Mouse (Mus musculus): ENCODE measurements around the gene Cyld. TPM values are rescaled to one million over a fixed set of nuclear protein-coding genes. Genes with fewer than 3 reads are reported as not detected.

The Cyld gene
- polyA plus RNA-seq, 1 experiment from 2014 or later, result 19.8 TPM

- H3K4me1 ChIP-seq, result peaks cover 19% of the 10 kb centered on the region
- no peaks in the 10 kb centered on the region for H3K36me3 ChIP-seq (replicated peaks)
- WGBS, result 93% methylated on average over 9 of the region's 9 CpGs
- no peak overlapping the region for H3K27ac ChIP-seq
- no peak for ATAC-seq (replicated peaks)
- no peaks in the 10 kb centered on the region for H3K27me3 ChIP-seq (replicated peaks)
- H3K9me3 ChIP-seq, result no peaks in the 10 kb centered on the region
- H3K4me2 ChIP-seq, result no peak overlapping the region
- no peak overlapping the region for H3K9ac ChIP-seq
- no peak overlapping the region for H3K4me3 ChIP-seq
Measured at GRCm38 (mm10) chr8:88796651-88797050, 99.8 kb downstream of the Cyld start.

Other genes starting within 250 kb of the Cyld start
- 62.9 and 69.1 TPM in 2 replicates for gene Nkd1, start 175.7 kb upstream of the Cyld start, polyA plus RNA-seq (2015; fragmentation: Nextera tagmentation; extraction: Ambion mirVana)
- gene Snx20, start 60.9 kb upstream of the Cyld start, polyA plus RNA-seq (2015; fragmentation: Nextera tagmentation; extraction: Ambion mirVana), result 1.1 and 1.8 TPM in 2 replicates
- 0.15 and 0.18 TPM in 2 replicates for gene Nod2, start 49.7 kb upstream of the Cyld start, polyA plus RNA-seq (2015; fragmentation: Nextera tagmentation; extraction: Ambion mirVana)

All from midbrain, embryonic 15.5 days (tissue).